Comparison of ENCODE assay signal across 18 mouse cellular contexts in the genomic region with DNA sequence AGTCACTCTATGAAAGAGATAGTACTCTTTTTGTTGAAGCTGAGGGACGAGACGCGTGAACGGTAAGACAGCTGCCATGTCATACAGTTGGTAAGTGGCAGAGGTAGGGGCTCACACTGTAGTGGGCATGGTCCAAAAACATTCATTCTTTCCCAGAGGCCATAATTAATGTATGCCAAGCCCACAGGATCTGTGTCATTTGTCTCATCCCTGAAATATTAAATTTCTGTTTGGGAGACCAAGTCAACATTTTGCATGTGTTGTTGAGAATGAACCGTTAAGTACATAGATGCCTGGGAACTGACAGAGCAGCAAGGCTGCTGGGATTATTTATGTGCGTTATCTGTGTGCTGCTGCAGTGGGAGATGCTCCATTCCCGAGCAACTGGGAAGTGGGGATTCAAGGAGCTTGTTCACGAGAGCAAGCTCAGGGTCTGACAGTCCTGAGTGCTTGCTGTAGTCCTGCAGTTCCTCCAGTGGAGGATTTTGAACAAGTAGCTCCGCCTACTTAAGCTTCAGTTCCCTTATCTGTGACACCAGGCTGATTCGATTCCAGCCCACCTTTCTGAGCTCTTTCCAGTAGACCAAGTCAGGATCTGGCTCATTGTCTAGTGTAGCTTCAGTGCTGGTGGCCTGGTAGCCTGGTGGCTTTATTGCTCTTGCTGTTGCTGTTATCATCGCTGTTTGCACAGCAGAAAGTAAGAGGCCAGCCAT. TPM values are rescaled to one million over a fixed set of nuclear protein-coding genes. Genes with fewer than 3 reads are reported as not detected.
DNase-seq lines count a peak whose midpoint lies in the region; ATAC-seq and TF ChIP-seq lines count a peak whose summit lies in the region.
"Had no signal": no experiment of that assay in that cellular context is flagged by ENCODE, and none has a peak within 500 bp of the region (broad histone marks: within the 10 kb centered on the region; RNA-seq: fewer than 3 reads in every experiment).

No protein-coding gene starts in this region.

- no peak overlapping the region for H3K9ac ChIP-seq in heart, embryonic 12.5 days
- H3K9ac ChIP-seq in liver, embryonic 15.5 days = no peak overlapping the region
- H3K9ac ChIP-seq in hindbrain, postnatal 0 days (replicated peaks; ENCODE audit: low read length) = no peak overlapping the region
- H3K9ac ChIP-seq: forebrain, postnatal 0 days; limb, embryonic 13.5 days; stomach, embryonic 15.5 days had no signal

- peaks cover 17% of the 10 kb centered on the region for H3K4me1 ChIP-seq in heart, embryonic 12.5 days (replicated peaks)
- H3K4me1 ChIP-seq in liver, embryonic 15.5 days (replicated peaks) = peaks cover 19% of the 10 kb centered on the region
- H3K4me1 ChIP-seq in small intestine, adult 2 months (ENCODE audit: control insufficient read depth, insufficient read depth, insufficient read length, low read length) = peaks cover 2% of the 10 kb centered on the region; the same call in 1 of the 2 replicates
- H3K4me1 ChIP-seq in hindbrain, postnatal 0 days (ENCODE audit: insufficient read depth, low read length) = no peaks in the 10 kb centered on the region
- H3K4me1 ChIP-seq: limb, embryonic 13.5 days; stomach, embryonic 15.5 days had no signal

- no peak for ATAC-seq in heart, embryonic 12.5 days (ENCODE audit: insufficient number of reproducible peaks, low FRiP score)
- ATAC-seq in erythroid progenitor cell, adult 5-6 weeks (replicated peaks; ENCODE audit: low FRiP score, poor library complexity, severe bottlenecking) = peak; percentile 76
- ATAC-seq in liver, embryonic 15.5 days (ENCODE audit: insufficient read depth) = peak; percentile 63
- no peak for ATAC-seq in hindbrain, postnatal 0 days
- ATAC-seq: forebrain, postnatal 0 days had no signal

- peak; percentile 72 for DNase-seq in heart, adult 11 months
- DNase-seq in hindbrain, postnatal 0 days (ENCODE audit: low spot score) = no peak
- DNase-seq in left cerebral cortex, postnatal 25 days (ENCODE audit: low spot score in 2 of 2) = no peak
- DNase-seq in cerebellum, postnatal 36 days = no peak
- DNase-seq: adrenal gland, postnatal 10 days; cerebellum, postnatal 14 days; forebrain, postnatal 0 days; lung, postnatal 10 days; right cerebral cortex, postnatal 4 days had no signal

- no peaks in the 10 kb centered on the region for H3K27me3 ChIP-seq in heart, embryonic 12.5 days (replicated peaks)
- no peaks in the 10 kb centered on the region for H3K27me3 ChIP-seq in liver, embryonic 15.5 days
- H3K27me3 ChIP-seq in small intestine, adult 2 months (ENCODE audit: control insufficient read depth, insufficient read depth, low read length) = no peaks in the 10 kb centered on the region
- no peaks in the 10 kb centered on the region for H3K27me3 ChIP-seq in hindbrain, postnatal 0 days (ENCODE audit: insufficient read depth, low read length)
- H3K27me3 ChIP-seq: limb, embryonic 13.5 days; stomach, embryonic 15.5 days had no signal

- 55% methylated on average over 11 of the region's 11 CpGs for WGBS in heart, embryonic 12.5 days
- 44% methylated on average over 11 of the region's 11 CpGs for WGBS in liver, embryonic 15.5 days (ENCODE audit: insufficient replicate concordance)
- 70% methylated on average over 11 of the region's 11 CpGs for WGBS in small intestine, adult 2 months
- 80% methylated on average over 11 of the region's 11 CpGs for WGBS in hindbrain, postnatal 0 days

- no peaks in the 10 kb centered on the region for H3K36me3 ChIP-seq in heart, embryonic 12.5 days
- H3K36me3 ChIP-seq in liver, embryonic 15.5 days (replicated peaks) = no peaks in the 10 kb centered on the region
- H3K36me3 ChIP-seq in small intestine, adult 2 months (ENCODE audit: control insufficient read depth, insufficient read depth, low read length) = no peaks in the 10 kb centered on the region
- no peaks in the 10 kb centered on the region for H3K36me3 ChIP-seq in hindbrain, postnatal 0 days (ENCODE audit: insufficient read depth, low read length)
- H3K36me3 ChIP-seq: embryonic facial prominence, embryonic 10.5 days; heart, embryonic 10.5 days; limb, embryonic 13.5 days; stomach, embryonic 15.5 days had no signal

- H3K4me3 ChIP-seq in heart, embryonic 12.5 days = no peak overlapping the region
- H3K4me3 ChIP-seq in liver, embryonic 15.5 days (replicated peaks) = no peak overlapping the region
- no peak overlapping the region for H3K4me3 ChIP-seq in small intestine, adult 2 months (ENCODE audit: low read depth, low read length)
- H3K4me3 ChIP-seq in hindbrain, postnatal 0 days (ENCODE audit: low read length) = no peak overlapping the region
- H3K4me3 ChIP-seq: embryonic facial prominence, embryonic 10.5 days; heart, embryonic 10.5 days; limb, embryonic 13.5 days; stomach, embryonic 15.5 days had no signal

- 0 out of 2 replicates have a peak, but pooled peaks have one; percentile 7 for TF ChIP-seq CTCF in small intestine, adult 2 months (IDR thresholded peaks at IDR 0.05; ENCODE audit: extremely low read depth, insufficient read length, insufficient replicate concordance, low read depth, low read length)
- no peak for TF ChIP-seq CTCF in hindbrain, postnatal 0 days (IDR thresholded peaks at IDR 0.05; ENCODE audit: low read depth)

- intact Hi-C loops in left cerebral cortex, postnatal 25 days (cut with DNase I) = no loop called here

- no peak overlapping the region for H3K4me2 ChIP-seq in heart, embryonic 12.5 days
- peak overlapping the region; percentile 14; the same call in 1 of the 2 replicates for H3K4me2 ChIP-seq in liver, embryonic 15.5 days
- H3K4me2 ChIP-seq in hindbrain, postnatal 0 days (ENCODE audit: low read depth, low read length) = no peak overlapping the region
- H3K4me2 ChIP-seq: limb, embryonic 13.5 days; midbrain, embryonic 11.5 days; stomach, embryonic 15.5 days had no signal

- H3K9me3 ChIP-seq in heart, embryonic 12.5 days (replicated peaks) = no peaks in the 10 kb centered on the region
- no peaks in the 10 kb centered on the region for H3K9me3 ChIP-seq in liver, embryonic 15.5 days (replicated peaks)
- H3K9me3 ChIP-seq in hindbrain, postnatal 0 days (ENCODE audit: low read length) = no peaks in the 10 kb centered on the region
- H3K9me3 ChIP-seq: embryonic facial prominence, embryonic 10.5 days; heart, embryonic 10.5 days; limb, embryonic 13.5 days; stomach, embryonic 15.5 days had no signal

- H3K27ac ChIP-seq in heart, embryonic 12.5 days (ENCODE audit: poor library complexity, severe bottlenecking) = no peak overlapping the region
- H3K27ac ChIP-seq in liver, embryonic 15.5 days (replicated peaks) = no peak overlapping the region
- H3K27ac ChIP-seq in small intestine, adult 2 months (ENCODE audit: insufficient read depth, low read depth, low read length) = peak overlapping the region; percentile 54; the same call in 1 of the 2 replicates
- no peak overlapping the region for H3K27ac ChIP-seq in hindbrain, postnatal 0 days
- H3K27ac ChIP-seq: embryonic facial prominence, embryonic 10.5 days; heart, embryonic 10.5 days; limb, embryonic 13.5 days; stomach, embryonic 15.5 days had no signal

- TF ChIP-seq POLR2A in small intestine, adult 2 months (IDR thresholded peaks at IDR 0.05; ENCODE audit: low read depth, low read length) = no peak

RNA-seq across cellular contexts. Expression of a gene that starts 12.5 kb away (rescaled TPM):
- polyA plus RNA-seq in heart, embryonic 12.5 days (2016; fragmentation: Nextera tagmentation; extraction: Ambion mirVana) = 29.9 and 30.2 TPM in 2 replicates
- total RNA-seq in erythroid progenitor cell, adult 5-6 weeks (2015; ENCODE audit: low replicate concordance) = 51.5 and 61.6 TPM in 2 replicates
- 30.2 and 31.8 TPM in 2 replicates for total RNA-seq in erythroid progenitor cell, adult 5-6 weeks (2017; ENCODE audit: low replicate concordance)
- 15.5 and 15.8 TPM in 2 replicates for polyA plus RNA-seq in liver, embryonic 15.5 days (2015; fragmentation: Nextera tagmentation; extraction: Ambion mirVana)
- 8.9 and 10.8 TPM in 2 replicates for polyA plus RNA-seq in small intestine, adult 2 months (2012; rRNA removed)
- total RNA-seq in hindbrain, postnatal 0 days (2014; rRNA removed) = 7.0 and 10.4 TPM in 2 replicates
- polyA plus RNA-seq in hindbrain, postnatal 0 days (2015; fragmentation: Nextera tagmentation; extraction: Ambion mirVana) = 5.2 and 6.0 TPM in 2 replicates
- 1 to 10 TPM; 4.1 to 5.2 TPM for total RNA-seq in left cerebral cortex, postnatal 25 days (2021)

Comparison
In these comparisons a context has a peak if more than half of its experiments do, and no peak if none do; other contexts are left out.
1. ATAC-seq: peak in erythroid progenitor cell, adult 5-6 weeks (single experiment) and liver, embryonic 15.5 days (single experiment); none in heart, embryonic 12.5 days (single experiment) and hindbrain, postnatal 0 days (single experiment).